Mouse (Mus musculus) liver, embryonic 14.5 days (tissue): ENCODE measurements around the gene Cltb. TPM values are rescaled to one million over a fixed set of nuclear protein-coding genes. Genes with fewer than 3 reads are reported as not detected.
"Not testable (repeated sequence)": the region's sequence is repeated elsewhere in the genome, so short reads cannot be mapped to it uniquely, and the experiment has no call there.

Experiments
- ATAC-seq: fragments of 200-750 bp; cut with Nextera tagmentation; 2 replicates; pipeline ENCODE4 v1.8.0; 2017; ENCODE audit warnings: moderate number of reproducible peaks, mild to moderate bottlenecking, moderate library complexity; ENCODE audit not compliant: insufficient read depth
- DNase-seq, 3 experiments: peaks; one replicate each; pipeline ENCODE4 v3.0.0-alpha.2; 2012 to 2013; ENCODE audit warnings: low read depth in 3 of 3, low spot score in 3 of 3
- H3K27ac ChIP-seq: fragments of 300-500 bp; sonication (generic); 2 replicates; pipeline ENCODE4 v1.5.1; 2014; ENCODE audit warnings: moderate library complexity, mild to moderate bottlenecking, control low read depth, inconsistent platforms
- H3K27me3 ChIP-seq: fragments of 300-500 bp; sonication (generic); 2 replicates; pipeline ENCODE4 v1.6.1; 2014; ENCODE audit warnings: mild to moderate bottlenecking, low read length, moderate library complexity; ENCODE audit not compliant: control insufficient read depth, insufficient read depth
- H3K36me3 ChIP-seq: fragments of 300-500 bp; sonication (generic); replicated peaks from 2 replicates; pipeline ENCODE4 v1.6.1; 2014; ENCODE audit warnings: low read depth; ENCODE audit not compliant: control insufficient read depth, insufficient read depth
- H3K4me1 ChIP-seq, 2 experiments: fragments of 200-500 bp in 1 of 2; fragments of 300-500 bp in 1 of 2; sonication (generic) in 1 of 2; replicated peaks; 2 replicates each; pipeline ENCODE4 v1.6.1; 2012 to 2014; ENCODE audit warnings: antibody characterized with exemption in 1 of 2, inconsistent platforms in 1 of 2, low read length in 1 of 2; ENCODE audit not compliant: control insufficient read depth in 2 of 2, insufficient read depth in 2 of 2
- H3K4me2 ChIP-seq: fragments of 300-500 bp; sonication (generic); 2 replicates; pipeline ENCODE4 v1.6.1; 2014; ENCODE audit warnings: low read depth, mild to moderate bottlenecking, control low read depth, moderate library complexity
- H3K4me3 ChIP-seq, 2 experiments: fragments of 200-500 bp in 1 of 2; fragments of 300-500 bp in 1 of 2; sonication (generic) in 1 of 2; 2 replicates each; pipeline ENCODE4 v1.5.1; 2012 to 2014; ENCODE audit warnings: low read depth in 2 of 2, low read length in 2 of 2, mild to moderate bottlenecking in 2 of 2, control low read depth in 1 of 2, inconsistent platforms in 1 of 2, moderate library complexity in 1 of 2; ENCODE audit not compliant: insufficient read depth in 1 of 2
- H3K9ac ChIP-seq: fragments of 300-500 bp; sonication (generic); replicated peaks from 2 replicates; pipeline ENCODE4 v1.6.1; 2014; ENCODE audit warnings: mild to moderate bottlenecking, control low read depth, moderate library complexity
- H3K9me3 ChIP-seq: fragments of 300-500 bp; sonication (generic); 2 replicates; pipeline ENCODE4 v1.6.1; 2016; ENCODE audit warnings: low read length, mixed read lengths; ENCODE audit not compliant: control insufficient read depth
- CTCF ChIP-seq: IDR thresholded peaks from 2 replicates; pipeline ENCODE4 v1.5.1; 2016; ENCODE audit warnings: antibody characterized with exemption, low read depth, control low read depth
- EP300 ChIP-seq: IDR thresholded peaks from 2 replicates; pipeline ENCODE4 v1.6.1; 2016; ENCODE audit warnings: antibody characterized with exemption, low read depth
- WGBS: fragments of 180-500 bp; shearing (Covaris S2); extraction: QIAGEN DNeasy Blood & Tissue Kit; methylation state at CpG from one replicate; pipeline ENCODE4 v1.1.7; 2014; ENCODE audit not compliant: insufficient replicate concordance; 5-methylcytosine and 5-hydroxymethylcytosine counted together
- polyA plus RNA-seq, 2 experiments: library from polyadenylated mRNA; depleted of rRNA in 1 of 2; stranded (reverse) in 1 of 2; unstranded in 1 of 2; fragments of >200 nt; fragmentation: Nextera tagmentation in 1 of 2; extraction: Ambion mirVana in 1 of 2; gene quantifications; 2 replicates each; pipeline versions ENCODE4 v1.2.1 to v1.2.3; 2012 to 2014

Gene Cltb
- polyA plus RNA-seq, 2 experiments, result 15.2 to 30.6 TPM

GRCm38 (mm10) chr13:54613141-54613540 is 2.0 kb upstream of the Cltb start:
- not testable (repeated sequence) for H3K9me3 ChIP-seq, ATAC-seq, DNase-seq, H3K27me3 ChIP-seq, H3K36me3 ChIP-seq, H3K4me3 ChIP-seq, H3K27ac ChIP-seq, H3K4me2 ChIP-seq, H3K9ac ChIP-seq
- 68% methylated on average over 8 of the region's 8 CpGs for WGBS
- peak; percentile 52 for TF ChIP-seq CTCF
- peaks cover 21 to 27% of the 10 kb centered on the region in 2 experiments for H3K4me1 ChIP-seq

- 18% methylated on average over 13 of the region's 13 CpGs for WGBS
- peak overlapping the region; percentile 60 for H3K27ac ChIP-seq
- peak overlapping the region; percentile 68 to 79 for H3K4me3 ChIP-seq
- H3K36me3 ChIP-seq, result no peaks in the 10 kb centered on the region; the same call in 1 of the 2 replicates
- peak overlapping the region; percentile 94 for H3K4me2 ChIP-seq
- peaks cover 35 to 39% of the 10 kb centered on the region in 2 experiments for H3K4me1 ChIP-seq
- TF ChIP-seq CTCF (peak; percentile 45), EP300 (no peak)
- H3K27me3 ChIP-seq, result no peaks in the 10 kb centered on the region
- ATAC-seq (peak; percentile 29), DNase-seq (no peak)
- peak overlapping the region; percentile 93 for H3K9ac ChIP-seq
- H3K9me3 ChIP-seq, result no peaks in the 10 kb centered on the region
Observed at GRCm38 (mm10) chr13:54610613-54610971, 552 bp downstream of the Cltb start.

- DNase-seq, result no peak
- Histone ChIP-seq H3K27me3 (no peaks in the 10 kb centered on the region), H3K36me3 (no peaks in the 10 kb centered on the region; the same call in 1 of the 2 replicates), H3K4me1 (peaks cover 35 to 39% of the 10 kb centered on the region in 2 experiments), H3K4me3 (peak overlapping the region; percentile 26 to 79; a peak in 3 of 4 replicates), H3K9ac (peak overlapping the region; percentile 57), H3K9me3 (no peaks in the 10 kb centered on the region), H3K27ac (peak overlapping the region; percentile 26), H3K4me2 (peak overlapping the region; percentile 94)
- no peak for ATAC-seq
- 29% methylated on average over 1 of the region's 1 CpGs for WGBS
- TF ChIP-seq EP300, result no peak
- no peak for TF ChIP-seq CTCF
Observed at GRCm38 (mm10) chr13:54609301-54609700, 1.8 kb downstream of the Cltb start.

GRCm38 (mm10) chr13:54608666-54609065 is 2.5 kb downstream of the Cltb start:
- no peaks in the 10 kb centered on the region for H3K9me3 ChIP-seq
- H3K4me2 ChIP-seq, result peak overlapping the region; percentile 94
- H3K36me3 ChIP-seq, result no peaks in the 10 kb centered on the region; the same call in 1 of the 2 replicates
- peak overlapping the region; percentile 26 for H3K27ac ChIP-seq
- ATAC-seq (no peak), DNase-seq (no peak)
- 78% methylated on average over 8 of the region's 8 CpGs for WGBS
- H3K4me3 ChIP-seq, result peak overlapping the region; percentile 26 to 79; a peak in 3 of 4 replicates
- H3K4me1 ChIP-seq, result peaks cover 35 to 39% of the 10 kb centered on the region in 2 experiments
- H3K27me3 ChIP-seq, result no peaks in the 10 kb centered on the region
- H3K9ac ChIP-seq, result peak overlapping the region; percentile 57
- TF ChIP-seq CTCF (no peak), EP300 (no peak)

GRCm38 (mm10) chr13:54608002-54608401 is 3.1 kb downstream of the Cltb start:
- Histone ChIP-seq H3K36me3 (no peaks in the 10 kb centered on the region; the same call in 1 of the 2 replicates), H3K27me3 (no peaks in the 10 kb centered on the region), H3K4me1 (peaks cover 35 to 39% of the 10 kb centered on the region in 2 experiments), H3K27ac (peak overlapping the region; percentile 26; the same call in 1 of the 2 replicates), H3K4me2 (peak overlapping the region; percentile 94), H3K9ac (no peak overlapping the region), H3K4me3 (no peak overlapping the region), H3K9me3 (no peaks in the 10 kb centered on the region)
- TF ChIP-seq EP300, result peak; percentile 55; the same call in 1 of the 2 replicates
- TF ChIP-seq CTCF, result peak; percentile 63
- ATAC-seq, result peak; percentile 73
- 20% methylated on average over 3 of the region's 3 CpGs for WGBS
- peak; percentile 54 to 60 (median 59) for DNase-seq
